Mouse (Mus musculus): ENCODE results near the gene Gdpd3. TPM values are rescaled to one million over a fixed set of nuclear protein-coding genes. Genes with fewer than 3 reads are reported as not detected.

Gene Gdpd3
- polyA plus RNA-seq, 1 experiment from 2014 or later = 0.54 TPM

- ATAC-seq = no peak
- H3K36me3 ChIP-seq = peaks cover 23% of the 10 kb centered on the region
- H3K9ac ChIP-seq = peak overlapping the region; percentile 85
- peak overlapping the region; percentile 77 for H3K4me3 ChIP-seq
- 57% methylated on average over 5 of the region's 5 CpGs for WGBS (ENCODE audit: insufficient replicate concordance)
- H3K4me1 ChIP-seq = peaks cover 78% of the 10 kb centered on the region
- H3K27ac ChIP-seq = peak overlapping the region; percentile 93
- H3K9me3 ChIP-seq (replicated peaks) = no peaks in the 10 kb centered on the region
- no peaks in the 10 kb centered on the region for H3K27me3 ChIP-seq (replicated peaks)
- peak overlapping the region; percentile 91 for H3K4me2 ChIP-seq
These were observed 34.3 kb downstream of the Gdpd3 start for GRCm38 (mm10) chr7:126800269-126801056.

- Histone ChIP-seq H3K4me1 (peaks cover 72% of the 10 kb centered on the region), H3K4me3 (no peak overlapping the region), H3K9me3 (replicated peaks) (no peaks in the 10 kb centered on the region), H3K27ac (no peak overlapping the region), H3K4me2 (no peak overlapping the region), H3K9ac (peak overlapping the region; percentile 85; the same call in 1 of the 2 replicates), H3K27me3 (replicated peaks) (no peaks in the 10 kb centered on the region), H3K36me3 (peaks cover 17% of the 10 kb centered on the region)
- no peak for ATAC-seq
- 92% methylated on average over 16 of the region's 16 CpGs for WGBS (ENCODE audit: insufficient replicate concordance)
These were observed 34.9 kb downstream of the Gdpd3 start for GRCm38 (mm10) chr7:126801057-126801422.

GRCm38 (mm10) chr7:126802134-126802889 lies 36.2 kb downstream of the Gdpd3 start:
- 69% methylated on average over 11 of the region's 11 CpGs for WGBS (ENCODE audit: insufficient replicate concordance)
- Histone ChIP-seq H3K4me1 (peaks cover 65% of the 10 kb centered on the region), H3K9me3 (replicated peaks) (no peaks in the 10 kb centered on the region)

GRCm38 (mm10) chr7:126803181-126803580 lies 37.0 kb downstream of the Gdpd3 start:
- WGBS (ENCODE audit: insufficient replicate concordance) = 37% methylated on average over 6 of the region's 6 CpGs
- ATAC-seq = no peak
- Histone ChIP-seq H3K36me3 (no peaks in the 10 kb centered on the region; the same call in 1 of the 2 replicates), H3K27me3 (replicated peaks) (no peaks in the 10 kb centered on the region), H3K4me1 (peaks cover 65% of the 10 kb centered on the region), H3K4me3 (no peak overlapping the region), H3K9ac (no peak overlapping the region), H3K9me3 (replicated peaks) (no peaks in the 10 kb centered on the region), H3K27ac (no peak overlapping the region), H3K4me2 (no peak overlapping the region)

More at GRCm38 (mm10) chr7:126802134-126802889, 36.2 kb downstream of the Gdpd3 start:
- H3K4me2 ChIP-seq = no peak overlapping the region
- ATAC-seq = no peak
- H3K36me3 ChIP-seq = peaks cover 4% of the 10 kb centered on the region
- H3K9ac ChIP-seq = no peak overlapping the region
- H3K4me3 ChIP-seq = no peak overlapping the region
- no peak overlapping the region for H3K27ac ChIP-seq
- H3K27me3 ChIP-seq (replicated peaks) = no peaks in the 10 kb centered on the region

GRCm38 (mm10) chr7:126803751-126804150 lies 37.6 kb downstream of the Gdpd3 start:
- H3K4me1 ChIP-seq = peaks cover 67% of the 10 kb centered on the region
- no peak overlapping the region for H3K27ac ChIP-seq
- ATAC-seq = no peak
- no peak overlapping the region for H3K9ac ChIP-seq
- H3K4me3 ChIP-seq = no peak overlapping the region
- H3K36me3 ChIP-seq = no peaks in the 10 kb centered on the region; the same call in 1 of the 2 replicates
- no peaks in the 10 kb centered on the region for H3K27me3 ChIP-seq (replicated peaks)
- no peak overlapping the region for H3K4me2 ChIP-seq
- H3K9me3 ChIP-seq (replicated peaks) = no peaks in the 10 kb centered on the region

GRCm38 (mm10) chr7:126806956-126807355 lies 40.8 kb downstream of the Gdpd3 start:
- Histone ChIP-seq H3K4me2 (no peak overlapping the region), H3K36me3 (no peaks in the 10 kb centered on the region; the same call in 1 of the 2 replicates), H3K27me3 (replicated peaks) (no peaks in the 10 kb centered on the region), H3K9ac (no peak overlapping the region), H3K9me3 (replicated peaks) (no peaks in the 10 kb centered on the region), H3K4me1 (peaks cover 60% of the 10 kb centered on the region), H3K4me3 (no peak overlapping the region), H3K27ac (no peak overlapping the region)
- no peak for ATAC-seq
- WGBS (ENCODE audit: insufficient replicate concordance) = 80% methylated on average over 6 of the region's 6 CpGs

- ATAC-seq = no peak
- H3K27ac ChIP-seq = peak overlapping the region; percentile 7; the same call in 1 of the 2 replicates
- peaks cover 56% of the 10 kb centered on the region for H3K4me1 ChIP-seq
- H3K27me3 ChIP-seq (replicated peaks) = no peaks in the 10 kb centered on the region
- 70% methylated on average over 4 of the region's 4 CpGs for WGBS (ENCODE audit: insufficient replicate concordance)
- H3K9ac ChIP-seq = no peak overlapping the region
- no peaks in the 10 kb centered on the region; the same call in 1 of the 2 replicates for H3K36me3 ChIP-seq
- H3K9me3 ChIP-seq (replicated peaks) = no peaks in the 10 kb centered on the region
- no peak overlapping the region for H3K4me3 ChIP-seq
- H3K4me2 ChIP-seq = peak overlapping the region; percentile 92; the same call in 1 of the 2 replicates
These were observed 41.3 kb downstream of the Gdpd3 start for GRCm38 (mm10) chr7:126807405-126807804.

GRCm38 (mm10) chr7:126808703-126809455 lies 42.7 kb downstream of the Gdpd3 start:
- peak overlapping the region; percentile 92 for H3K4me2 ChIP-seq
- no peaks in the 10 kb centered on the region for H3K9me3 ChIP-seq (replicated peaks)
- H3K4me1 ChIP-seq = peaks cover 41% of the 10 kb centered on the region
- H3K36me3 ChIP-seq = no peaks in the 10 kb centered on the region; the same call in 1 of the 2 replicates
- WGBS (ENCODE audit: insufficient replicate concordance) = 3% methylated on average over 43 of the region's 43 CpGs
- peak overlapping the region; percentile 78 for H3K27ac ChIP-seq
- peak; percentile 88 for ATAC-seq
- H3K9ac ChIP-seq = peak overlapping the region; percentile 78
- H3K4me3 ChIP-seq = peak overlapping the region; percentile 65
- peaks cover 7% of the 10 kb centered on the region; the same call in 1 of the 2 replicates for H3K27me3 ChIP-seq (replicated peaks)

- H3K9me3 ChIP-seq (replicated peaks) = no peaks in the 10 kb centered on the region
- 41% methylated on average over 5 of the region's 5 CpGs for whole genome bisulfite sequencing (ENCODE audit: insufficient replicate concordance)
- no peaks in the 10 kb centered on the region; the same call in 1 of the 2 replicates for H3K36me3 ChIP-seq
- H3K4me2 ChIP-seq = peak overlapping the region; percentile 92
- H3K27me3 ChIP-seq (replicated peaks) = peaks cover 11% of the 10 kb centered on the region; the same call in 1 of the 2 replicates
- H3K27ac ChIP-seq = peak overlapping the region; percentile 78; the same call in 1 of the 2 replicates
- ATAC-seq = no peak
- H3K4me3 ChIP-seq = peak overlapping the region; percentile 65; the same call in 1 of the 2 replicates
- peak overlapping the region; percentile 78; the same call in 1 of the 2 replicates for H3K9ac ChIP-seq
- peaks cover 35% of the 10 kb centered on the region for H3K4me1 ChIP-seq
These were observed 43.7 kb downstream of the Gdpd3 start for GRCm38 (mm10) chr7:126809723-126810369.

GRCm38 (mm10) chr7:126815726-126816222 lies 49.6 kb downstream of the Gdpd3 start:
- Histone ChIP-seq H3K4me1 (no peaks in the 10 kb centered on the region), H3K9me3 (replicated peaks) (no peaks in the 10 kb centered on the region), H3K9ac (no peak overlapping the region), H3K27me3 (replicated peaks) (peaks cover 17% of the 10 kb centered on the region; the same call in 1 of the 2 replicates), H3K27ac (no peak overlapping the region), H3K36me3 (no peaks in the 10 kb centered on the region), H3K4me3 (no peak overlapping the region), H3K4me2 (no peak overlapping the region)
- WGBS (ENCODE audit: insufficient replicate concordance) = 56% methylated on average over 8 of the region's 8 CpGs
- ATAC-seq = no peak

- Histone ChIP-seq H3K4me3 (no peak overlapping the region), H3K27ac (no peak overlapping the region), H3K27me3 (replicated peaks) (peaks cover 19% of the 10 kb centered on the region; the same call in 1 of the 2 replicates), H3K4me2 (no peak overlapping the region), H3K9ac (no peak overlapping the region), H3K36me3 (no peaks in the 10 kb centered on the region), H3K4me1 (no peaks in the 10 kb centered on the region), H3K9me3 (replicated peaks) (no peaks in the 10 kb centered on the region)
- 73% methylated on average over 8 of the region's 8 CpGs for WGBS (ENCODE audit: insufficient replicate concordance)
- ATAC-seq = no peak
These were observed 50.4 kb downstream of the Gdpd3 start for GRCm38 (mm10) chr7:126816494-126816893.
